ENCODE assay signal across 24 mouse cellular contexts in genomic region chr2:121016226-121016625, GRCm38 (mm10). TPM values are rescaled to one million over a fixed set of nuclear protein-coding genes. Genes with fewer than 3 reads are reported as not detected.
"Had no signal": no experiment of that assay in that cellular context is flagged by ENCODE, and none has a peak within 500 bp of the region (broad histone marks: within the 10 kb centered on the region; RNA-seq: fewer than 3 reads in every experiment).

No protein-coding gene starts in this region.

- DNase-seq: left cerebral cortex, postnatal 4 days; liver, postnatal 0 days; lung, embryonic 14.5 days; lung, postnatal 10 days; lung, postnatal 36 days; retina, postnatal 1 day; right cerebral cortex, postnatal 25 days; spleen, adult 18-20 months; thymus, postnatal 25 days had no signal

- H3K9ac ChIP-seq: limb, embryonic 12.5 days; limb, embryonic 15.5 days; liver, embryonic 14.5 days; liver, postnatal 0 days; lung, embryonic 14.5 days; midbrain, embryonic 13.5 days; neural tube, embryonic 13.5 days; stomach, embryonic 15.5 days had no signal

- ATAC-seq: intestine, postnatal 0 days; liver, postnatal 0 days; midbrain, embryonic 13.5 days; midbrain, embryonic 16.5 days had no signal

- H3K4me2 ChIP-seq: limb, embryonic 12.5 days; limb, embryonic 15.5 days; liver, embryonic 11.5 days; lung, embryonic 14.5 days; midbrain, embryonic 13.5 days; neural tube, embryonic 13.5 days; stomach, embryonic 15.5 days had no signal

- H3K27ac ChIP-seq: limb, embryonic 12.5 days; limb, embryonic 15.5 days; liver, embryonic 14.5 days; midbrain, embryonic 10.5 days; midbrain, embryonic 13.5 days; neural tube, embryonic 13.5 days; stomach, embryonic 15.5 days had no signal

- H3K9me3 ChIP-seq: limb, embryonic 12.5 days; limb, embryonic 15.5 days; megakaryocyte, embryonic 14.5 days; midbrain, embryonic 13.5 days; stomach, embryonic 15.5 days had no signal

- H3K4me3 ChIP-seq: limb, embryonic 12.5 days; limb, embryonic 15.5 days; megakaryocyte, embryonic 14.5 days; midbrain, embryonic 10.5 days; midbrain, embryonic 13.5 days; myocyte; neural tube, embryonic 13.5 days; stomach, embryonic 15.5 days had no signal

- H3K27me3 ChIP-seq: limb, embryonic 12.5 days; limb, embryonic 15.5 days; megakaryocyte, embryonic 14.5 days; midbrain, embryonic 13.5 days; neural tube, embryonic 13.5 days; stomach, embryonic 15.5 days had no signal

- H3K4me1 ChIP-seq: limb, embryonic 12.5 days; limb, embryonic 15.5 days; megakaryocyte, embryonic 14.5 days; midbrain, embryonic 10.5 days; midbrain, embryonic 13.5 days; neural tube, embryonic 13.5 days; stomach, embryonic 15.5 days had no signal

RNA-seq across cellular contexts. Expression of gene Epb42, which starts 20.6 kb away (rescaled TPM):
- total RNA-seq: layer of hippocampus, adult 18-20 months; layer of hippocampus, postnatal 14 days; left cerebral cortex, adult 8-10 months; left cerebral cortex, postnatal 4 days had no signal
- polyA plus RNA-seq: myocyte had no signal
